Mouse (Mus musculus): ENCODE data around the gene Gna13. TPM values are rescaled to one million over a fixed set of nuclear protein-coding genes. Genes with fewer than 3 reads are reported as not detected.

Gene Gna13
- polyA plus RNA-seq, 1 experiment from 2014 or later: 17.8 TPM

DNA sequence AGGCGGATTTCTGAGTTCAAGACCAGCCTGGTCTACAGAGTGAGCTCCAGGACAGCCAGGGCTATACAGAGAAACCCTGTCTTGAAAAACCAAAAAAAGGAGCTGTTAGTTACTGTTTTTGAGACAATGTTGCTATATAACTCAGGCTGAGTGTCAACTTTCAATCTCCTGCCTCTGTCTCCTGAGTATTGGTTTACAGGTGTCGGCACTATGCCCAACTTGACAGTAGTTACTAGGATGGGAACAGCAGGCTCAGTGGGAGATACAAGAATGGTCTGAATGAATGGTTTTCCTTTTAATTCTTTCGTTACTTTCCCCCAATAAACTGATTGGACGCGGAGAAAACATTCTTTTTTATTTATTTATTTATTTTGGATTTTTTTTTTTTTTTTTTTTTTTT lies 64.7 kb downstream of the Gna13 start:
- Histone ChIP-seq H3K27ac (replicated peaks) (no peak overlapping the region), H3K27me3 (replicated peaks) (no peaks in the 10 kb centered on the region), H3K9me3 (0 out of 2 replicates have a peak, but pooled peaks cover 1% of the 10 kb centered on the region), H3K4me1 (peaks cover 16% of the 10 kb centered on the region), H3K36me3 (peaks cover 35% of the 10 kb centered on the region), H3K9ac (no peak overlapping the region), H3K4me3 (no peak overlapping the region), H3K4me2 (peak overlapping the region; percentile 80; the same call in 1 of the 2 replicates)
- WGBS: 93% methylated on average over 5 of the region's 5 CpGs
- no peak for ATAC-seq (ENCODE audit: extremely low read depth, insufficient number of reproducible peaks, low FRiP score, low TSS enrichment)

DNA sequence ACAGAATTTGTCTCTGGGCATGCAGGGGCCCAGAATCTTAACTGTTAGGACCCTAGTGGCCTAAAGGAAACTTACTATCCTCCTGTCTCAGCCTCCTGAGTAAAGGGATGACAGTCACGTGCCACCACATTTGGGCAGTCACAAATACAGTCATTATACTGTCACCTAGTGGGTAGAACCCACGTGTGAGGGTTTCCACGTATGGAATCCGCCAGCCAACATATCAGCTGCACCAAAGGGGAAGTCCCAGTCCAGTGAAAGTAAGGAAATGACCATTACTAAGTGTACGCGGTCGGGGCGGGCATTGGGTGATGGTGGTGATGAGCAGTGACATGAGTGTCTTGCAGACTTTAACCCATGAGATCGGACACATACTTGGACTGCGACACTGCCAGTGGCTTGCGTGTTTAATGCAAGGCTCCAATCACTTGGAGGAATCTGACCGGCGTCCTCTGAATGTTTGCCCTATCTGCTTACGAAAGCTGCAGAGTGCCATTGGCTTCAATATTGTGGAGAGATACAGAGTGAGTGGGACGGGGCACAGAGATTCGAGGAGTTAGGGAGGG lies 71.7 kb downstream of the Gna13 start:
- no peaks in the 10 kb centered on the region for H3K27me3 ChIP-seq (replicated peaks)
- WGBS: 88% methylated on average over 16 of the region's 16 CpGs
- ATAC-seq (ENCODE audit: extremely low read depth, insufficient number of reproducible peaks, low FRiP score, low TSS enrichment): no peak
- no peak overlapping the region for H3K4me2 ChIP-seq
- H3K9ac ChIP-seq: no peak overlapping the region
- H3K4me1 ChIP-seq: peaks cover 8% of the 10 kb centered on the region
- peaks cover 77% of the 10 kb centered on the region for H3K36me3 ChIP-seq
- no peaks in the 10 kb centered on the region for H3K9me3 ChIP-seq
- H3K4me3 ChIP-seq: no peak overlapping the region
- H3K27ac ChIP-seq (replicated peaks): no peak overlapping the region

- peaks cover 18% of the 10 kb centered on the region for H3K4me1 ChIP-seq
- no peak overlapping the region for H3K4me3 ChIP-seq
- H3K9ac ChIP-seq: no peak overlapping the region
- no peak overlapping the region for H3K4me2 ChIP-seq
- no peaks in the 10 kb centered on the region for H3K9me3 ChIP-seq
- H3K27ac ChIP-seq (replicated peaks): no peak overlapping the region
- H3K27me3 ChIP-seq (replicated peaks): no peaks in the 10 kb centered on the region
- ATAC-seq (ENCODE audit: extremely low read depth, insufficient number of reproducible peaks, low FRiP score, low TSS enrichment): no peak
- H3K36me3 ChIP-seq: peaks cover 54% of the 10 kb centered on the region
- WGBS: 61% methylated on average over 8 of the region's 8 CpGs
Measured at GRCm38 (mm10) chr11:109436889-109437288, 74.3 kb downstream of the Gna13 start.

DNA sequence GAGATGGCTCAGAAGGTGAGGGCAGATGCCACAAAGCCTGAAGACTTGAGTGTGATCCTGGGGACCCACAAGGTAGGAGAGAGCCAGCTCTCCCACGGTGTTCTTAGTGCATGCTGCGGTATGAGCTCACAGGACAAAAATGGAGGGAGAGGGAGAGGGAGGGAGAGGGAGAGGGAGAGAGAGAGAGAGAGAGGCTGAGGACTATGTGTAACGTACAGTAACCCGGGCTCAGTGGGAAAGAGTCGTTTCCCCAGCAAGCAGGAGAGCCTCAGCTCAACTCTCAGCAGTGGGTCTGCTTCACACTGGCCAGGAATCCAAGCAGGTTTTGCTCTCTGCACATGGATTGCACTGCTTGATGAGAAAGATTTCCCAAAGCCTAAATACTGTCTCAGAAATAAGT lies 76.6 kb downstream of the Gna13 start:
- Histone ChIP-seq H3K27ac (replicated peaks) (peak overlapping the region; percentile 49), H3K4me2 (peak overlapping the region; percentile 93), H3K4me1 (peaks cover 18% of the 10 kb centered on the region), H3K4me3 (peak overlapping the region; percentile 72), H3K27me3 (replicated peaks) (no peaks in the 10 kb centered on the region), H3K9me3 (no peaks in the 10 kb centered on the region), H3K36me3 (peaks cover 39% of the 10 kb centered on the region), H3K9ac (peak overlapping the region; percentile 86)
- 14% methylated on average over 5 of the region's 5 CpGs for WGBS
- ATAC-seq (ENCODE audit: extremely low read depth, insufficient number of reproducible peaks, low FRiP score, low TSS enrichment): no peak

DNA sequence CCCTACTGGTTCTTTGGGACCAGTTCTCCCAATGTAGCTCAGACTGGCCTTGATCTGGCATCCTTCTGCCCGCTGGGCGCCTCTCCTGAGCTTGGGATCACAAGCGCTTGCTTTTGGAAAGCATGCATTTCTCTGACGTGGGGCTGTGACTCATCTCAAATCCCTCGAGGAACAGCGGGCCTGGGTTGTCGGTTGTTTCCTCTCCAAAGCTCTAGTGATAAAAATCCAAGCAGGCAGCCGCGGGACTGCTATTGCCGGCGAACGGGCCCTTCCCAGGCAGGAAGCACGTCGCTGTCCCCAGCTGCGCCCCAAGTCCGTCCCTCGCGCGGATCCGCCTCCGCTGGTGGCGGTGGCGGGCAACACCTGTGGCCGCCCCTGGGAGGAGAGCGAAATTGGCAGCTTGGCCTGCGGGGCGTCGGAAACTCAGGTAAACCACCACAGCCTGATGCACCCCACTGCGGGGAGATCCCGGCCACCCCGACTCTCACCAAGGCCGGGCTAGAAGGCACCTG lies 77.3 kb downstream of the Gna13 start:
- 2% methylated on average over 31 of the region's 32 CpGs for WGBS
- H3K9ac ChIP-seq: peak overlapping the region; percentile 86
- no peaks in the 10 kb centered on the region for H3K9me3 ChIP-seq
- H3K27me3 ChIP-seq (replicated peaks): no peaks in the 10 kb centered on the region
- no peak for ATAC-seq (ENCODE audit: extremely low read depth, insufficient number of reproducible peaks, low FRiP score, low TSS enrichment)
- H3K36me3 ChIP-seq: peaks cover 32% of the 10 kb centered on the region
- peak overlapping the region; percentile 49 for H3K27ac ChIP-seq (replicated peaks)
- peaks cover 22% of the 10 kb centered on the region for H3K4me1 ChIP-seq
- H3K4me3 ChIP-seq: peak overlapping the region; percentile 72
- H3K4me2 ChIP-seq: peak overlapping the region; percentile 93

- Histone ChIP-seq H3K9me3 (no peaks in the 10 kb centered on the region), H3K36me3 (peaks cover 25% of the 10 kb centered on the region)
- 49% methylated on average over 4 of the region's 4 CpGs for WGBS
Measured at GRCm38 (mm10) chr11:109440641-109441040, 78.0 kb downstream of the Gna13 start.

GRCm38 (mm10) chr11:109441119-109441518 lies 78.5 kb downstream of the Gna13 start:
- H3K4me2 ChIP-seq: peak overlapping the region; percentile 93; the same call in 1 of the 2 replicates
- no peaks in the 10 kb centered on the region for H3K27me3 ChIP-seq (replicated peaks)
- no peaks in the 10 kb centered on the region for H3K9me3 ChIP-seq
- no peak for ATAC-seq (ENCODE audit: extremely low read depth, insufficient number of reproducible peaks, low FRiP score, low TSS enrichment)
- WGBS: 54% methylated on average over 3 of the region's 3 CpGs
- peaks cover 20% of the 10 kb centered on the region for H3K36me3 ChIP-seq
- H3K4me1 ChIP-seq: peaks cover 28% of the 10 kb centered on the region
- H3K9ac ChIP-seq: no peak overlapping the region
- no peak overlapping the region for H3K27ac ChIP-seq (replicated peaks)
- no peak overlapping the region for H3K4me3 ChIP-seq

More at GRCm38 (mm10) chr11:109440641-109441040, 78.0 kb downstream of the Gna13 start:
- H3K27me3 ChIP-seq (replicated peaks): no peaks in the 10 kb centered on the region
- peak overlapping the region; percentile 93 for H3K4me2 ChIP-seq
- no peak for ATAC-seq (ENCODE audit: extremely low read depth, insufficient number of reproducible peaks, low FRiP score, low TSS enrichment)
- H3K4me1 ChIP-seq: peaks cover 28% of the 10 kb centered on the region
- peak overlapping the region; percentile 86 for H3K9ac ChIP-seq
- no peak overlapping the region for H3K27ac ChIP-seq (replicated peaks)
- peak overlapping the region; percentile 72 for H3K4me3 ChIP-seq

- Histone ChIP-seq H3K4me2 (no peak overlapping the region), H3K9ac (no peak overlapping the region), H3K27ac (replicated peaks) (no peak overlapping the region), H3K9me3 (no peaks in the 10 kb centered on the region), H3K36me3 (peaks cover 9% of the 10 kb centered on the region), H3K4me3 (no peak overlapping the region), H3K27me3 (replicated peaks) (no peaks in the 10 kb centered on the region), H3K4me1 (peaks cover 28% of the 10 kb centered on the region)
- no peak for ATAC-seq (ENCODE audit: extremely low read depth, insufficient number of reproducible peaks, low FRiP score, low TSS enrichment)
- WGBS: 45% methylated on average over 5 of the region's 5 CpGs
Measured at GRCm38 (mm10) chr11:109442166-109442730, 79.6 kb downstream of the Gna13 start.

GRCm38 (mm10) chr11:109443468-109444263 lies 81.0 kb downstream of the Gna13 start:
- no peak for ATAC-seq (ENCODE audit: extremely low read depth, insufficient number of reproducible peaks, low FRiP score, low TSS enrichment)
- no peak overlapping the region for H3K4me3 ChIP-seq
- no peaks in the 10 kb centered on the region for H3K36me3 ChIP-seq
- H3K4me2 ChIP-seq: no peak overlapping the region
- H3K4me1 ChIP-seq: peaks cover 28% of the 10 kb centered on the region
- WGBS: 86% methylated on average over 8 of the region's 8 CpGs
- no peaks in the 10 kb centered on the region for H3K27me3 ChIP-seq (replicated peaks)
- H3K9me3 ChIP-seq: no peaks in the 10 kb centered on the region
- no peak overlapping the region for H3K9ac ChIP-seq
- no peak overlapping the region for H3K27ac ChIP-seq (replicated peaks)

DNA sequence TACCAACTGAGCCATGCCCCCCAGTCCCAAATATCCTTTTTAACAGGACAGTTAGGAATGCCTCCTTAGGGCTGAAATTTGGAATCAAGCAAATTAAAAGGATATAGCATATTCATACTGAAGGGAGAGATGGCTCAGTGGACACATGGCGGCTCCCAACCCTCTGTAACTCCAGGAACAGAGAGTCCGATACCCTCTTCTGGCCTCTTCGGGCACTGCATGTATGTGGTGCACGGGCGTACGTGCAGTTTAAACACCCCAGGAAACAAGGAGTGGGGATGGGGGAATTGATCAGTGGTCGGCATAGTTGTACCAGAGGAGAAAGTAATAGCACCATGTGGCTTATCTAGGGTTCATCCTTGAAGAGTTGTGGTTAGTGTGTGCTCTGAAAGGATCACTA lies 82.0 kb downstream of the Gna13 start:
- Histone ChIP-seq H3K9me3 (no peaks in the 10 kb centered on the region), H3K4me2 (no peak overlapping the region), H3K4me1 (peaks cover 25% of the 10 kb centered on the region), H3K4me3 (no peak overlapping the region), H3K27ac (replicated peaks) (no peak overlapping the region), H3K36me3 (no peaks in the 10 kb centered on the region), H3K9ac (0 out of 2 replicates have a peak overlapping the region, but pooled peaks have one; percentile 37), H3K27me3 (replicated peaks) (no peaks in the 10 kb centered on the region)
- 64% methylated on average over 7 of the region's 7 CpGs for WGBS
- ATAC-seq (ENCODE audit: extremely low read depth, insufficient number of reproducible peaks, low FRiP score, low TSS enrichment): no peak

DNA sequence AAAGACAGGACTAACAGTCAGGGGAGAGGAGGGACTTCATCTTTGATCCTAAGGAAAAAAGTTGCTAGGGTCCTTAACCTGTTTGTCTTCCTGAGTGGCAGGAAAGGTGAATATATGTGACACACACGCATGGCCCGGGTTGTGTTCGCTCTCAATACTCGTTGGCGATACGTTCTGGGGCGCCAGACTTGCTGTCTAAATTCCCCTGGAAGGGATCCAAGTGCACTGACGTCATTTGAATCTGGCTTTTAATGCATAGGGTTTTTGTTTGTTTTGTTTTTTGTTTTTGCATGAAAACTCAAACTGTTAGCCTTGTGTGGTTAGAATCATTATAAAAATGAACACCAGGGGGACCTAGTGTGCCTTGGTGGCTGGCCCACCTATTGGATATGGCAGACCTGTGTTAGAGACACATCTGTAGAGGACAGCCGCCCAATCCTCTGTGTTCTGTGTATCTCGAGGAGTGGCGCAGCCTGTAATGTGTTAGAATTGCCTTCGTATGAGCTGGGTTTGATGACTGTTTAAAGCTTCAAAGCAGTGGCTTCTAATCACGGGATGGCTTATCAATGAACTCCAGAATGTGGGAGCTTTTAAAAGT lies 82.9 kb downstream of the Gna13 start:
- Histone ChIP-seq H3K9ac (peak overlapping the region; percentile 37; the same call in 1 of the 2 replicates), H3K4me3 (no peak overlapping the region), H3K9me3 (no peaks in the 10 kb centered on the region), H3K4me2 (no peak overlapping the region), H3K27ac (replicated peaks) (no peak overlapping the region), H3K27me3 (replicated peaks) (no peaks in the 10 kb centered on the region), H3K4me1 (peaks cover 17% of the 10 kb centered on the region), H3K36me3 (no peaks in the 10 kb centered on the region)
- 44% methylated on average over 13 of the region's 13 CpGs for WGBS
- ATAC-seq (ENCODE audit: extremely low read depth, insufficient number of reproducible peaks, low FRiP score, low TSS enrichment): peak; percentile 53; the same call in 1 of the 2 replicates
